Mouse (Mus musculus): ENCODE data around the gene Ctnnd1. TPM values are rescaled to one million over a fixed set of nuclear protein-coding genes. Genes with fewer than 3 reads are reported as not detected.

Gene Ctnnd1
- total and polyA plus RNA-seq, 3 experiments = 11.5 to 31.6 TPM; not detected in 1

DNA sequence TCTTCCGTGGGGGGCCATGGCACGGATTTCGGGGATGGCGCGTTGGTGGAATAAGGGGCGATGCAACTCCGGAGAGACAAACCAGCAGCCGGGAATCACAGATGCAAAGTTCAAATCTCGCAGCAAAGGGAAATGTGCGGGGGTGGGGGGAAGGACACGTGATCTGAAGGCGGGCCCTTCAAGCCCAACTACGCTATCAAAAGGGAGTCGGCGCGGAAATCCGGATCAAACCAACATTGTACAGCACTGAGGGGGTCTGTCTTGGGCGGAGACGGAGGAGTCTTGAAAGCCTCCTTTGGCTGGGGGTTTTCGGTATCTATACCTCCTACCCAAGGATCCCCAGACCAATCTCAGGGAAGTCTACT, 20.0 kb upstream of the Ctnnd1 start, which contains the start of gene Selenoh:
Selenoh (minus strand) TSS at position 202 of the 365 bp plus-strand sequence.
- peaks cover 2 to 13% of the 10 kb centered on the region in 2 experiments; a peak in 3 of 4 replicates for H3K36me3 ChIP-seq (ENCODE audit: control insufficient read depth in 1 of 2, insufficient read depth in 2 of 2, low read length in 2 of 2)
- peak; percentile 97 for DNase-seq (ENCODE audit: low read depth, low spot score)
- H3K27me3 ChIP-seq (ENCODE audit: control insufficient read depth in 1 of 2, insufficient read depth in 2 of 2, low read length in 2 of 2) = no peaks in the 10 kb centered on the region
- H3K79me2 ChIP-seq (ENCODE audit: control insufficient read depth, insufficient read depth, low read length, poor library complexity) = peaks cover 11% of the 10 kb centered on the region
- peak within 1 kb of the TSS; percentile 92 for H3K27ac ChIP-seq (ENCODE audit: control insufficient read depth, low read depth, low read length)
- peak within 1 kb of the TSS; percentile 61 to 83 for H3K4me3 ChIP-seq (ENCODE audit: control insufficient read depth in 1 of 2, insufficient read depth in 1 of 2, low read depth in 2 of 2, low read length in 2 of 2)
- peaks cover 0 to 6% of the 10 kb centered on the region in 2 experiments; a peak in 1 of 4 replicates for H3K4me1 ChIP-seq (ENCODE audit: control insufficient read depth in 1 of 2, insufficient read depth in 2 of 2, low read length in 2 of 2)
- peak within 1 kb of the TSS; percentile 83 for H3K9ac ChIP-seq (ENCODE audit: control insufficient read depth, low read depth, low read length, poor library complexity, severe bottlenecking)
- H3K9me3 ChIP-seq (replicated peaks; ENCODE audit: insufficient read depth, low read length) = no peaks in the 10 kb centered on the region
- TF ChIP-seq CHD2 (IDR thresholded peaks at IDR 0.05; ENCODE audit: low read length) (peak; percentile 70; the same call in 1 of the 2 replicates), MEF2A (IDR thresholded peaks at IDR 0.05; ENCODE audit: extremely low read depth, insufficient replicate concordance, low read depth, low read length, poor library complexity, severe bottlenecking) (no peak), MAX (IDR thresholded peaks at IDR 0.05; ENCODE audit: low read length) (peak; percentile 95), POLR2A (IDR thresholded peaks at IDR 0.05; ENCODE audit: control insufficient read depth in 1 of 2, insufficient read depth in 1 of 2, low read depth in 1 of 2, low read length in 2 of 2, poor library complexity in 1 of 2) (peak in 1 of 2 experiments; percentile 79; a peak in 2 of 4 replicates), GABPA (IDR thresholded peaks at IDR 0.05; ENCODE audit: low read depth, low read length) (no peak), RAD21 (IDR thresholded peaks at IDR 0.05; ENCODE audit: low read depth, low read length) (no peak), ZMIZ1 (IDR thresholded peaks at IDR 0.05; ENCODE audit: low read depth, low read length) (peak; percentile 37; the same call in 1 of the 2 replicates), RCOR1 (IDR thresholded peaks at IDR 0.05; ENCODE audit: low read depth, low read length) (peak; percentile 39; the same call in 1 of the 2 replicates), JUND (IDR thresholded peaks at IDR 0.05; ENCODE audit: low read depth, low read length) (no peak), SIN3A (IDR thresholded peaks at IDR 0.05; ENCODE audit: low read length) (peak; percentile 95), ELF1 (IDR thresholded peaks at IDR 0.05; ENCODE audit: low read depth, low read length) (peak; percentile 67), ETS1 (IDR thresholded peaks at IDR 0.05; ENCODE audit: low read depth, low read length) (peak; percentile 38; the same call in 1 of the 2 replicates), E2F4 (IDR thresholded peaks at IDR 0.05; ENCODE audit: borderline replicate concordance, low read depth, low read length) (peak; percentile 91), SMC3 (IDR thresholded peaks at IDR 0.05; ENCODE audit: low read depth, low read length) (no peak), TAL1 (IDR thresholded peaks at IDR 0.05; ENCODE audit: low read length) (no peak), TBP (IDR thresholded peaks at IDR 0.05; ENCODE audit: low read depth, low read length) (peak; percentile 89), NRF1 (IDR thresholded peaks at IDR 0.05; ENCODE audit: insufficient read depth, low read depth, low read length, poor library complexity, severe bottlenecking) (peak; percentile 36; the same call in 1 of the 2 replicates), MYB (IDR thresholded peaks at IDR 0.05; ENCODE audit: low read depth, low read length) (no peak), HCFC1 (IDR thresholded peaks at IDR 0.05; ENCODE audit: low read depth, low read length) (peak; percentile 85), MYC (IDR thresholded peaks at IDR 0.05; ENCODE audit: low read depth, low read length) (peak; percentile 31; the same call in 1 of the 2 replicates), USF1 (IDR thresholded peaks at IDR 0.05; ENCODE audit: low read depth, low read length) (peak; percentile 98), ZKSCAN1 (IDR thresholded peaks at IDR 0.05; ENCODE audit: low read depth, low read length) (no peak), ZNF384 (IDR thresholded peaks at IDR 0.05; ENCODE audit: low read depth, low read length) (no peak), ZC3H11A (IDR thresholded peaks at IDR 0.05; ENCODE audit: low read depth, low read length) (no peak), MXI1 (IDR thresholded peaks at IDR 0.05; ENCODE audit: low read depth, low read length) (peak; percentile 84), CHD1 (IDR thresholded peaks at IDR 0.05; ENCODE audit: low read depth, low read length) (peak; percentile 98), NELFE (IDR thresholded peaks at IDR 0.05; ENCODE audit: low read depth, low read length) (peak; percentile 9), POLR2AphosphoS5 (IDR thresholded peaks at IDR 0.05; ENCODE audit: borderline replicate concordance, low read depth, low read length) (no peak), UBTF (IDR thresholded peaks at IDR 0.05; ENCODE audit: borderline replicate concordance, insufficient read depth, low read depth, low read length) (no peak), GATA1 (IDR thresholded peaks at IDR 0.05; ENCODE audit: low read depth, low read length) (peak; percentile 21; the same call in 1 of the 2 replicates), KAT2A (conservative IDR thresholded peaks at IDR 0.05; ENCODE audit: low read depth, low read length) (no peak; the same call in 1 of the 2 replicates), POLR2AphosphoS2 (IDR thresholded peaks at IDR 0.05; ENCODE audit: low read length) (no peak; the same call in none of the 2 replicates), TCF12 (IDR thresholded peaks at IDR 0.05; ENCODE audit: low read depth, low read length) (peak; percentile 40; the same call in 1 of the 2 replicates), BHLHE40 (IDR thresholded peaks at IDR 0.05; ENCODE audit: borderline replicate concordance, low read depth, low read length) (peak; percentile 91), USF2 (IDR thresholded peaks at IDR 0.05; ENCODE audit: borderline replicate concordance in 1 of 2, insufficient read depth in 1 of 2, low read depth in 1 of 2, low read length in 2 of 2) (peak; percentile 59 to 92; a peak in 3 of 4 replicates), CTCF (IDR thresholded peaks at IDR 0.05 in 2 of 3, conservative IDR thresholded peaks at IDR 0.05 in 1 of 3; ENCODE audit: control insufficient read depth in 1 of 3, insufficient read depth in 1 of 3, low read depth in 2 of 3, low read length in 3 of 3, poor library complexity in 1 of 3, severe bottlenecking in 1 of 3) (no peak), EP300 (IDR thresholded peaks at IDR 0.05; ENCODE audit: low read depth in 1 of 2, low read length in 2 of 2) (peak in 1 of 2 experiments; percentile 14; a peak in 1 of 4 replicates)
